Comparison of ENCODE assay signal across 12 mouse cellular contexts in the genomic region with DNA sequence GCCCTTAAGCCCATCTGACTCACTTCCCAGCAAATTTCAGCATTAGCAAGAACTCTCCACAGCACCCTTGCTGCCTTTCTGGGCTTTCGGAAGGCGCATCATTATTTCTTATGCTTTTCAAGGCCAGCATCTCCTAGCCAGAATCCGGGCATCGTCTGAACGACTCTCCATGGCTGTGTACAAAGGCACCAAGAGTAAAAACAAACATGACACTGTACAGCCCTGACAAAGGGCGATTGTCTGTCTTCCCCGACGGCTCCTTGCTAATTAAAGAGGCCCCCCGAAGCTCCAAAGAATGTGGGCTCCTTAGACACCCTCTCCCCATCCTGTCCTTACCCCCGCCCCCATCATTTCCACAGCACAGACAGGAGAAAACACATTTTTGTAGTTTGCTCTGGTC. TPM values are rescaled to one million over a fixed set of nuclear protein-coding genes. Genes with fewer than 3 reads are reported as not detected.
A peak's percentile ranks its signal among the peaks of the same experiment; 100 is the strongest.
DNase-seq lines count a peak whose midpoint lies in the region; ATAC-seq lines count a peak whose summit lies in the region.
"Had no signal": no experiment of that assay in that cellular context is flagged by ENCODE, and none has a peak within 500 bp of the region (broad histone marks: within the 10 kb centered on the region; RNA-seq: fewer than 3 reads in every experiment).

No protein-coding gene starts in this region.

- peak; percentile 70 for ATAC-seq in midbrain, embryonic 13.5 days
- ATAC-seq in midbrain, embryonic 16.5 days = no peak
- 0 out of 2 replicates have a peak, but pooled peaks have one; percentile 26 for ATAC-seq in embryonic facial prominence, embryonic 14.5 days (ENCODE audit: low read depth)
- 0 out of 2 replicates have a peak, but pooled peaks have one; percentile 47 for ATAC-seq in hindbrain, embryonic 13.5 days (ENCODE audit: low FRiP score)
- no peak for ATAC-seq in stomach, embryonic 15.5 days (ENCODE audit: insufficient read depth, low FRiP score, low read depth)
- ATAC-seq: activated CD4-positive, CD25-positive, alpha-beta regulatory T cell, adult 4 months had no signal

- no peak overlapping the region for H3K4me3 ChIP-seq in midbrain, embryonic 13.5 days (replicated peaks)
- H3K4me3 ChIP-seq in midbrain, embryonic 16.5 days (ENCODE audit: low read depth, low read length) = no peak overlapping the region
- no peak overlapping the region for H3K4me3 ChIP-seq in embryonic facial prominence, embryonic 14.5 days (ENCODE audit: low read depth, low read length)
- no peak overlapping the region for H3K4me3 ChIP-seq in hindbrain, embryonic 13.5 days
- H3K4me3 ChIP-seq in stomach, embryonic 15.5 days (replicated peaks) = no peak overlapping the region
- H3K4me3 ChIP-seq: gastrocnemius, adult 2 months; lung, embryonic 15.5 days had no signal

- 32% methylated on average over 10 of the region's 10 CpGs for WGBS in midbrain, embryonic 13.5 days
- WGBS in midbrain, embryonic 16.5 days = 29% methylated on average over 10 of the region's 10 CpGs
- WGBS in embryonic facial prominence, embryonic 14.5 days = 31% methylated on average over 10 of the region's 10 CpGs
- 21% methylated on average over 10 of the region's 10 CpGs for WGBS in hindbrain, embryonic 13.5 days
- WGBS in stomach, embryonic 15.5 days = 50% methylated on average over 10 of the region's 10 CpGs

- peaks cover 40% of the 10 kb centered on the region for H3K4me1 ChIP-seq in midbrain, embryonic 13.5 days (replicated peaks)
- peaks cover 7% of the 10 kb centered on the region; the same call in 1 of the 2 replicates for H3K4me1 ChIP-seq in midbrain, embryonic 16.5 days (ENCODE audit: control insufficient read depth, insufficient read depth, low read length)
- peaks cover 19% of the 10 kb centered on the region; the same call in 1 of the 2 replicates for H3K4me1 ChIP-seq in embryonic facial prominence, embryonic 14.5 days (ENCODE audit: control insufficient read depth, insufficient read depth, low read length)
- H3K4me1 ChIP-seq in hindbrain, embryonic 13.5 days (replicated peaks) = peaks cover 36% of the 10 kb centered on the region
- H3K4me1 ChIP-seq in stomach, embryonic 15.5 days = 0 out of 2 replicates have a peak, but pooled peaks cover 4% of the 10 kb centered on the region
- H3K4me1 ChIP-seq: lung, embryonic 15.5 days had no signal

- no peak overlapping the region; the same call in 1 of the 2 replicates for H3K27ac ChIP-seq in midbrain, embryonic 13.5 days
- H3K27ac ChIP-seq in midbrain, embryonic 16.5 days (ENCODE audit: low read length) = no peak overlapping the region
- peak overlapping the region; percentile 73 for H3K27ac ChIP-seq in embryonic facial prominence, embryonic 14.5 days (replicated peaks; ENCODE audit: low read depth, low read length)
- no peak overlapping the region for H3K27ac ChIP-seq in hindbrain, embryonic 13.5 days
- peak overlapping the region; percentile 65; the same call in 1 of the 2 replicates for H3K27ac ChIP-seq in stomach, embryonic 15.5 days
- H3K27ac ChIP-seq: gastrocnemius, adult 2 months; lung, embryonic 15.5 days had no signal

- no peaks in the 10 kb centered on the region for H3K36me3 ChIP-seq in midbrain, embryonic 13.5 days
- H3K36me3 ChIP-seq in midbrain, embryonic 16.5 days (ENCODE audit: control insufficient read depth, insufficient read depth, low read length) = no peaks in the 10 kb centered on the region
- H3K36me3 ChIP-seq in embryonic facial prominence, embryonic 14.5 days (ENCODE audit: control insufficient read depth, insufficient read depth, low read length) = no peaks in the 10 kb centered on the region
- no peaks in the 10 kb centered on the region for H3K36me3 ChIP-seq in hindbrain, embryonic 13.5 days
- H3K36me3 ChIP-seq in stomach, embryonic 15.5 days = no peaks in the 10 kb centered on the region
- H3K36me3 ChIP-seq: lung, embryonic 15.5 days had no signal

- no peak overlapping the region for H3K9ac ChIP-seq in midbrain, embryonic 13.5 days (replicated peaks)
- no peak overlapping the region for H3K9ac ChIP-seq in midbrain, embryonic 16.5 days (ENCODE audit: low read depth, low read length)
- H3K9ac ChIP-seq in embryonic facial prominence, embryonic 14.5 days (ENCODE audit: low read depth, low read length) = no peak overlapping the region
- no peak overlapping the region for H3K9ac ChIP-seq in hindbrain, embryonic 13.5 days
- no peak overlapping the region for H3K9ac ChIP-seq in stomach, embryonic 15.5 days
- H3K9ac ChIP-seq: lung, embryonic 15.5 days had no signal

- no peaks in the 10 kb centered on the region for H3K27me3 ChIP-seq in midbrain, embryonic 13.5 days
- no peaks in the 10 kb centered on the region for H3K27me3 ChIP-seq in midbrain, embryonic 16.5 days (ENCODE audit: control insufficient read depth, insufficient read depth, low read depth, low read length)
- no peaks in the 10 kb centered on the region for H3K27me3 ChIP-seq in embryonic facial prominence, embryonic 14.5 days (replicated peaks; ENCODE audit: control insufficient read depth, insufficient read depth, low read length)
- H3K27me3 ChIP-seq in hindbrain, embryonic 13.5 days = 0 out of 2 replicates have a peak, but pooled peaks cover 2% of the 10 kb centered on the region
- H3K27me3 ChIP-seq in stomach, embryonic 15.5 days (replicated peaks) = no peaks in the 10 kb centered on the region
- H3K27me3 ChIP-seq: lung, embryonic 15.5 days had no signal

- no peak overlapping the region for H3K4me2 ChIP-seq in midbrain, embryonic 13.5 days (replicated peaks)
- H3K4me2 ChIP-seq in midbrain, embryonic 16.5 days (ENCODE audit: low read length) = no peak overlapping the region
- H3K4me2 ChIP-seq in embryonic facial prominence, embryonic 14.5 days (ENCODE audit: low read depth, low read length) = no peak overlapping the region
- H3K4me2 ChIP-seq in hindbrain, embryonic 13.5 days = no peak overlapping the region
- no peak overlapping the region for H3K4me2 ChIP-seq in stomach, embryonic 15.5 days
- H3K4me2 ChIP-seq: lung, embryonic 15.5 days had no signal

- H3K9me3 ChIP-seq in midbrain, embryonic 13.5 days = no peaks in the 10 kb centered on the region
- no peaks in the 10 kb centered on the region for H3K9me3 ChIP-seq in midbrain, embryonic 16.5 days (replicated peaks; ENCODE audit: control insufficient read depth, low read length, poor library complexity, severe bottlenecking)
- no peaks in the 10 kb centered on the region for H3K9me3 ChIP-seq in embryonic facial prominence, embryonic 14.5 days (ENCODE audit: control insufficient read depth, low read length)
- H3K9me3 ChIP-seq in hindbrain, embryonic 13.5 days = no peaks in the 10 kb centered on the region
- no peaks in the 10 kb centered on the region for H3K9me3 ChIP-seq in stomach, embryonic 15.5 days
- H3K9me3 ChIP-seq: lung, embryonic 15.5 days had no signal

- peak; percentile 47 for DNase-seq in embryonic facial prominence, embryonic 14.5 days (ENCODE audit: low spot score)
- DNase-seq in natural killer cell, adult 2 months (ENCODE audit: low spot score in 2 of 2) = no peak
- no peak for DNase-seq in cerebellum, adult 9-11 months
- DNase-seq: cerebellum, adult 11 months; gastrocnemius, adult 2 months; heart, postnatal 4 days had no signal

RNA-seq across cellular contexts. Expression of gene St6galnac3, which starts 13.4 kb away (rescaled TPM):
- 24.1 and 26.7 TPM in 2 replicates for polyA plus RNA-seq in midbrain, embryonic 13.5 days (2015; fragmentation: Nextera tagmentation; extraction: Ambion mirVana)
- 19.1 and 21.5 TPM in 2 replicates for polyA plus RNA-seq in midbrain, embryonic 16.5 days (2015; fragmentation: Nextera tagmentation; extraction: Ambion mirVana)
- polyA plus RNA-seq in embryonic facial prominence, embryonic 14.5 days (2014; fragmentation: Nextera tagmentation; extraction: Ambion mirVana) = 30.6 and 44.1 TPM in 2 replicates
- 28.3 and 30.3 TPM in 2 replicates for polyA plus RNA-seq in hindbrain, embryonic 13.5 days (2015; fragmentation: Nextera tagmentation; extraction: Ambion mirVana)
- polyA plus RNA-seq in stomach, embryonic 15.5 days (2015; fragmentation: Nextera tagmentation; extraction: Ambion mirVana) = 36.6 and 39.8 TPM in 2 replicates

Comparison
In these comparisons a context has a peak if more than half of its experiments do, and no peak if none do; other contexts are left out.
1. ATAC-seq: peak in midbrain, embryonic 13.5 days (single experiment), embryonic facial prominence, embryonic 14.5 days (single experiment) and hindbrain, embryonic 13.5 days (single experiment); none in midbrain, embryonic 16.5 days (single experiment) and stomach, embryonic 15.5 days (single experiment).
2. H3K27ac ChIP-seq: peak in embryonic facial prominence, embryonic 14.5 days (single experiment) and stomach, embryonic 15.5 days (single experiment); none in midbrain, embryonic 13.5 days (single experiment), midbrain, embryonic 16.5 days (single experiment) and hindbrain, embryonic 13.5 days (single experiment).